Mouse (Mus musculus): ENCODE data around the gene Slc28a2.
"Not testable (repeated sequence)": the region's sequence is repeated elsewhere in the genome, so short reads cannot be mapped to it uniquely, and the experiment has no call there.

The Slc28a2 gene

DNA sequence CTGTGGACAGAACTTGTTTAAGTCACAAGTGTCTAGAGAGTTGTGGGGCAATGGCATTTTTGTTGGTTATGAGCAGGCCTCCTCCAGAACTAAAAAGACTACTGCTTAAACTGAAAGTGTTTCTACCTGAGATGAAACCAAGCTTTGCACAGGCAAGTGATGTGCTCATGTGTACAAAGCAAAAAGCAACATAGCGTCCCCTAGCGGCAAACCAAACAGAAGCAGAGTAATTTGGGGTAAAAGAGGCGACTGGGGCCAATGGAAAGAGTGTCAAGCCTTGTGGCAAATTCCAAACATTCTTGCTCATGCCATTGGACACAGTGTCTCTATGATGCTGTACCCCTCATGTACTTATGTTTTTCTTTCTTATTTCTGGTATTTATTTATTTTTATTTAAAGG, 41.2 kb upstream of the Slc28a2 start:
- Histone ChIP-seq H3K36me3 (ENCODE audit: insufficient read depth, low read length) (no peaks in the 10 kb centered on the region), H3K4me3 (replicated peaks; ENCODE audit: low read length) (no peak overlapping the region), H3K4me1 (replicated peaks; ENCODE audit: low read depth, low read length) (peaks cover 5% of the 10 kb centered on the region; the same call in 1 of the 2 replicates), H3K9me3 (ENCODE audit: low read length) (peaks cover 7% of the 10 kb centered on the region), H3K27me3 (ENCODE audit: insufficient read depth, low read length) (no peaks in the 10 kb centered on the region)
- TF ChIP-seq CTCF (conservative IDR thresholded peaks at IDR 0.05; ENCODE audit: low read length) (no peak), NANOG (IDR thresholded peaks at IDR 0.05; ENCODE audit: borderline replicate concordance, low read length) (no peak), POU5F1 (IDR thresholded peaks at IDR 0.05; ENCODE audit: borderline replicate concordance, low read length) (no peak)

DNA sequence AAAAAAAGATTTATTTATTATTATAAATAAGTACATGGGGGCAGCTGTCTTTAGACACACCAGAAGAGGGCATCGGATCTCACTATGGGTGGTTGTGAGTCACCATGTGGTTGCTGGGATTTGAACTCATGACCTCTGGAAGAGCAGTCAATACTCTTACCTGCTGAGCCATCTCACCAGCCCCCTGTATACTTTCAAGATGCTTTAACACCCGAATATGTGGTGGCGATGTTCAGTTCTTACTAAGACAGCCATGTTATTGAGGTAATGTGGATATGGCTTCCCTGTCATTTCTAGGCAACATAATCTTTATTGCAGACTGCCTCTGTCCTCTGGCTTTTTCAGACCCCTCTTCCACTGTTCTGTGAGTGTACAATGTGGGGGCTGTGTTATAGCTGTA, 39.1 kb upstream of the Slc28a2 start:
- peaks cover 16% of the 10 kb centered on the region for H3K9me3 ChIP-seq (ENCODE audit: low read length)
- H3K4me3 ChIP-seq (replicated peaks; ENCODE audit: low read length); H3K27me3 ChIP-seq (ENCODE audit: insufficient read depth, low read length); H3K36me3 ChIP-seq (ENCODE audit: insufficient read depth, low read length); H3K4me1 ChIP-seq (replicated peaks; ENCODE audit: low read depth, low read length): not testable (repeated sequence)

DNA sequence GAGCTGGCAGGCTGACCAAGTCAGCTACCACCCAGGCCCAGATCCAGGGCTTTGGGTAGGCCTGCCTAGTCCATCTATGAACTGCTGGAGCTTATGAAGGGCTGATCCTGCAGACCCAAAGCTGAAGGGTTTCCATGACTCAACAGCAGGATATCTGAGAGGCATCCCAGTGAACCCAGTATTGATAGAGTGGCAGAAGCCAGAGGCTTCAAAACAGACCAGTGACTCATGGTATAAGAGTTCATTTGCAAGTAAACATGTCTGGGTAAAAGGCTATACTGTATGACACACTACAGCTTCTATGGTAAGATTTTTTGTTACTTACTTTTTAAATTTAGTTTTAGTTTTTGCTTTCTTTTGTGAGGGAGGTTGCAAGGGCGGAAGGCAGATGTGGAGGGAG, 30.1 kb upstream of the Slc28a2 start:
- TF ChIP-seq CTCF (conservative IDR thresholded peaks at IDR 0.05; ENCODE audit: low read length) (no peak), NANOG (IDR thresholded peaks at IDR 0.05; ENCODE audit: borderline replicate concordance, low read length) (no peak), POU5F1 (IDR thresholded peaks at IDR 0.05; ENCODE audit: borderline replicate concordance, low read length) (no peak)
- Histone ChIP-seq H3K27me3 (ENCODE audit: insufficient read depth, low read length) (no peaks in the 10 kb centered on the region), H3K9me3 (ENCODE audit: low read length) (peaks cover 5% of the 10 kb centered on the region), H3K36me3 (ENCODE audit: insufficient read depth, low read length) (no peaks in the 10 kb centered on the region), H3K4me3 (replicated peaks; ENCODE audit: low read length) (no peak overlapping the region), H3K4me1 (replicated peaks; ENCODE audit: low read depth, low read length) (no peaks in the 10 kb centered on the region)

DNA sequence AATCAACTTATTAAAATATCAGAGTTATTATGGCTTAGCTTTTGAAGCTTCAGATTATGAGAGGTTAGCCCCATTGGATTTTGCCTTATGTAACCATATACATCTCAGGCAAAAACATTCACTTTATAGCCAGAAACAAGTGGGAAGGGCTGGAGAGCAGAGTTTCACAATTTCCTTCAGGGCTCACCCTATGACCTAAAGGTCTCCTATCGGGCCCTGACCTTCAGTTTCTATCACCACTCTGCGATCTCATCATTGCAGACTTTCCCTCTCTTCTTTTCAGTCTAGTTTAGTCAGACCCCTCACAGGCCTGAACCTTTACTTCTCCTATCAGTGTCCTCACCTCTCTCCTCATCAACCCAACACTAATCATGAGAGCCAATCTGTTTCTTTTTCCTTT, 18.7 kb upstream of the Slc28a2 start:
- TF ChIP-seq CTCF (conservative IDR thresholded peaks at IDR 0.05; ENCODE audit: low read length) (no peak), POU5F1 (IDR thresholded peaks at IDR 0.05; ENCODE audit: borderline replicate concordance, low read length) (no peak), NANOG (IDR thresholded peaks at IDR 0.05; ENCODE audit: borderline replicate concordance, low read length) (no peak)
- Histone ChIP-seq H3K27me3 (ENCODE audit: insufficient read depth, low read length) (no peaks in the 10 kb centered on the region), H3K9me3 (ENCODE audit: low read length) (no peaks in the 10 kb centered on the region)

GRCm38 (mm10) chr2:122408928-122409327, 17.3 kb upstream of the Slc28a2 start:
- H3K36me3 ChIP-seq (ENCODE audit: insufficient read depth, low read length): no peaks in the 10 kb centered on the region
- no peaks in the 10 kb centered on the region for H3K9me3 ChIP-seq (ENCODE audit: low read length)
- H3K4me3 ChIP-seq (replicated peaks; ENCODE audit: low read length): no peak overlapping the region
- TF ChIP-seq POU5F1 (IDR thresholded peaks at IDR 0.05; ENCODE audit: borderline replicate concordance, low read length): no peak
- TF ChIP-seq NANOG (IDR thresholded peaks at IDR 0.05; ENCODE audit: borderline replicate concordance, low read length): no peak
- no peak for TF ChIP-seq CTCF (conservative IDR thresholded peaks at IDR 0.05; ENCODE audit: low read length)
- H3K4me1 ChIP-seq (replicated peaks; ENCODE audit: low read depth, low read length): no peaks in the 10 kb centered on the region
- H3K27me3 ChIP-seq (ENCODE audit: insufficient read depth, low read length): no peaks in the 10 kb centered on the region

More for the DNA sequence above, 18.7 kb upstream of the Slc28a2 start:
- no peak overlapping the region for H3K4me3 ChIP-seq (replicated peaks; ENCODE audit: low read length)
- H3K36me3 ChIP-seq (ENCODE audit: insufficient read depth, low read length): no peaks in the 10 kb centered on the region
- no peaks in the 10 kb centered on the region for H3K4me1 ChIP-seq (replicated peaks; ENCODE audit: low read depth, low read length)

DNA sequence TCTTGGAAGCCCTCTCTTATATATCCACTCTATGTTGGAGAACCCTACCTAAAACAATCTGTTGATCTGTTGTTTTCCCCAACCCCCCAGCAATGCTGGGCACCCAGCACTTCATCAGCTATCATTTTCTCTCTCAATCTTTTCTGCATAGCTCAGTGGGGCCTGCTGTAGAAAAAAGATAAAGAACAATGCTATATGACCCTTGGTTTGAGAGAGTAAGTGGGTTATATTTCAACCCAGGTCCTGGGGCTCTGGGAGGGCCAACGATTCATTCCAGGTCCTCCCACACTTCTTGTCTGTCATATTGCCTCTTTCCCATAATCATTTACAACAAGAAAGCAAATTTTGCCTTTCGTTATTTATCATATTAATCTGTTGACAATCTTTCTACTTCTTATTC, 368 bp downstream of the Slc28a2 start:
- not testable (repeated sequence) for H3K4me1 ChIP-seq (replicated peaks; ENCODE audit: low read depth, low read length); H3K27me3 ChIP-seq (ENCODE audit: insufficient read depth, low read length); H3K4me3 ChIP-seq (replicated peaks; ENCODE audit: low read length); H3K36me3 ChIP-seq (ENCODE audit: insufficient read depth, low read length); H3K9me3 ChIP-seq (ENCODE audit: low read length)

DNA sequence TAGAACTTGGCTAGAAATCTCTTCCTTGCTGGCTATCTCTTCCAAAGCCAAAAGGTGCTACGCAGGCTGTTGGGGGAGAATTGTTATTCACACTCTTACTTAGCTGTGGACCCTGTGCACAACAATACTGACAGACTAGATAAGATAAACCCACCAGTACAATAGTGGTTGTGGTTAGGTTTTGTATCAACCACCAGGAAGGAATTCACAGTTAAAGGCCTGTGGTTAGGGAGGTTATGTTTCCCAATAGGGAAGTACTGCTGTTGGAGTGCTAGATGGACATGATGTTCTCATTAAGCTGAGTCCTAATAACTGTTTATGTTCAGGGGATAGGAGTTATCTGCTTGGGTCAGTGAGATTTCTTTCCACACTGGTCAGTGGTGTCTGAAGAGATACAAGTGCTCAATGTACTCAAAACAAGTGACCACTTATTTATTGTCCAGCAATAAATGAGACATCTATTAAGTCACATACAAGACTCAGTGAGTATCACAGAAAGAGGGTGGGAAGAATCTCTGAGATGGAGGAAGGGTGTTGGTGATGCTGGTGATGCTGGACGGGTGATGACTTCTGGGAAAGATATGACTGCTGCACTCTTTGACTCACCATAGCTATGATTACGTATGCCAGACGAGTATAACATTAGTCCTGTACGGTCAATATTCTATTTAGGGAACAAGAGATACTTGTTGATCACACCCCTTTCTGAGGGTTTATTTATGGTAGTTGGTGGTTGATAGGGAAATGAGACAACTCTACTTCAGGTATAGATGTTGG, 12.6 kb downstream of the Slc28a2 start:
- not testable (repeated sequence) for H3K9me3 ChIP-seq (ENCODE audit: low read length); H3K4me1 ChIP-seq (replicated peaks; ENCODE audit: low read depth, low read length); H3K36me3 ChIP-seq (ENCODE audit: insufficient read depth, low read length); H3K4me3 ChIP-seq (replicated peaks; ENCODE audit: low read length); H3K27me3 ChIP-seq (ENCODE audit: insufficient read depth, low read length)

DNA sequence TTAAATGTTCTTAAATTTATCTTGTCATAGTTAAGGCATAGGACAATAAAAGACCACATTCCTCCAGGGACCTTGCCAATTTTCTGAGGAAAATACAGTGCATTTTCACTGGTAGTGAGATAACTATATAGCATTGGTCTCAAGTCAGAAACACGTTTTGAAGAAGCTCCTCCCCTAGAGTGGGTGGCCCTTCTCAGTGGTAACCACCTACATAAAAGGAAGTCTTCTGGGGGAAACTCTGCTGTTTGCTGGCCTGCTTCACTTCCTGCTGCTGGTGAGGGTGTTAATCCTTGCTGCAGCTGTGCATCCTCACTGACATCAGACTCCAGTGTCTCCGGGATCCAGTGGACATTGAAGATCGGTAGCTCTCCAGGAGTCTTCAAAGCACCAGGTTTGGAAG, 14.2 kb downstream of the Slc28a2 start:
- H3K4me1 ChIP-seq (replicated peaks; ENCODE audit: low read depth, low read length); H3K9me3 ChIP-seq (ENCODE audit: low read length); H3K36me3 ChIP-seq (ENCODE audit: insufficient read depth, low read length); H3K4me3 ChIP-seq (replicated peaks; ENCODE audit: low read length); H3K27me3 ChIP-seq (ENCODE audit: insufficient read depth, low read length): not testable (repeated sequence)

GRCm38 (mm10) chr2:122441000-122441933, 15.0 kb downstream of the Slc28a2 start:
- H3K27me3 ChIP-seq (ENCODE audit: insufficient read depth, low read length): no peaks in the 10 kb centered on the region
- no peaks in the 10 kb centered on the region for H3K4me1 ChIP-seq (replicated peaks; ENCODE audit: low read depth, low read length)
- H3K36me3 ChIP-seq (ENCODE audit: insufficient read depth, low read length): no peaks in the 10 kb centered on the region
- H3K4me3 ChIP-seq (replicated peaks; ENCODE audit: low read length): no peak overlapping the region
- TF ChIP-seq NANOG (IDR thresholded peaks at IDR 0.05; ENCODE audit: borderline replicate concordance, low read length): no peak
- no peak for TF ChIP-seq POU5F1 (IDR thresholded peaks at IDR 0.05; ENCODE audit: borderline replicate concordance, low read length)
- TF ChIP-seq CTCF (conservative IDR thresholded peaks at IDR 0.05; ENCODE audit: low read length): no peak
- H3K9me3 ChIP-seq (ENCODE audit: low read length): no peaks in the 10 kb centered on the region

All from E14TG2a.4 (cell line).